Mouse (Mus musculus) cerebellum, adult 2 months (tissue): ENCODE results near the gene Plppr2.

Experiments used
- CTCF ChIP-seq: fragments of 200-500 bp; IDR thresholded peaks from 2 replicates; pipeline ENCODE4 v1.5.1; 2011; ENCODE audit warnings: low read depth, mild to moderate bottlenecking, control low read depth, low read length, moderate library complexity, borderline replicate concordance; ENCODE audit not compliant: insufficient read depth
- POLR2A ChIP-seq: fragments of 200-500 bp; IDR thresholded peaks from 2 replicates; pipeline ENCODE4 v1.6.1; 2011; ENCODE audit warnings: low read length, control low read depth, borderline replicate concordance; ENCODE audit not compliant: insufficient read depth

DNA sequence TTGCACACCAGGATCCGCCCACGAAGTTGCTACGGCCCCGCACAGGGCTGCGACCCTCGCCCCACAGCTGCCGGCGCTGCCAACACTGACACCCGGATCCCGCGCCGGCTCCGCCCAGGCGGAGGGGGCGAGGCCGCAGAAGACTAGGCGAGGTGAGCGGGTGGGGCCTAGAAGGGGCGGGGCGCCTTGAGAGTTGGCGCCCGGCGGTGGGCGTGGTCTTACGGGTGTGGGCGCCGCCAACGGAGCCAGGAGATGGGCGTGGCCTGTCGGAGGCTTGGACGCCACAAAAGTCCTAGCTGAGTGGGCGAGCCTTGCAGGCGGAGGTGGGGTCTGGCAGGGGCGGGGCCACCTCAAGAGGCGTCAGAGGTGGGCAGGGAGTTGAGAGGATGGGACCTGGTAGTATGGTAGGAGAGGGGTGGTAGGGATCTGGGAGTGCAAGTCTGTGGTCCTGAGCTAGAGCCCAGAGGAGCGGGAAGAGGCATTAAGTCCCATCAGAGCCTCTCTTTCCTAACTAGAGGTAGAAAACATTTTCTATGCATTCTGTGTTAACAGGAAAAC is 18.7 kb upstream of the Plppr2 start, which contains the start of gene Rab3d:
- TF ChIP-seq POLR2A (peak; percentile 46; the same call in 1 of the 2 replicates), CTCF (no peak)
